Mouse (Mus musculus) liver, embryonic 15.5 days (tissue): Measurements from ENCODE around the gene Gpat3. TPM values are rescaled to one million over a fixed set of nuclear protein-coding genes. Genes with fewer than 3 reads are reported as not detected.

Source experiments
- ATAC-seq: fragments of 200-750 bp; cut with Nextera tagmentation; 2 replicates; pipeline ENCODE4 v1.8.0; 2017; ENCODE audit warnings: moderate number of reproducible peaks, mild to moderate bottlenecking, moderate library complexity; ENCODE audit not compliant: insufficient read depth
- H3K27ac ChIP-seq: fragments of 300-500 bp; sonication (generic); replicated peaks from 2 replicates; pipeline ENCODE4 v1.5.1; 2015; ENCODE audit warnings: mild to moderate bottlenecking, inconsistent platforms
- H3K27me3 ChIP-seq: fragments of 300-500 bp; sonication (generic); 2 replicates; pipeline ENCODE4 v1.6.1; 2015; ENCODE audit warnings: mild to moderate bottlenecking, inconsistent platforms
- H3K36me3 ChIP-seq: fragments of 300-500 bp; sonication (generic); replicated peaks from 2 replicates; pipeline ENCODE4 v1.6.1; 2015; ENCODE audit warnings: moderate library complexity, mild to moderate bottlenecking, inconsistent platforms
- H3K4me1 ChIP-seq: fragments of 300-500 bp; sonication (generic); replicated peaks from 2 replicates; pipeline ENCODE4 v1.6.1; 2015; ENCODE audit warnings: inconsistent platforms
- H3K4me2 ChIP-seq: fragments of 300-500 bp; sonication (generic); 2 replicates; pipeline ENCODE4 v1.6.1; 2015; ENCODE audit warnings: moderate library complexity, mild to moderate bottlenecking, inconsistent platforms
- H3K4me3 ChIP-seq: fragments of 300-500 bp; sonication (generic); replicated peaks from 2 replicates; pipeline ENCODE4 v1.5.1; 2015; ENCODE audit warnings: mild to moderate bottlenecking, inconsistent platforms
- H3K9ac ChIP-seq: fragments of 300-500 bp; sonication (generic); 2 replicates; pipeline ENCODE4 v1.6.1; 2015; ENCODE audit warnings: moderate library complexity, mild to moderate bottlenecking, inconsistent platforms
- H3K9me3 ChIP-seq: fragments of 300-500 bp; sonication (generic); replicated peaks from 2 replicates; pipeline ENCODE4 v1.6.1; 2016; ENCODE audit warnings: inconsistent platforms
- WGBS: fragments of 180-500 bp; shearing (Covaris S2); methylation state at CpG from one replicate; pipeline ENCODE4 v1.1.7; 2015; ENCODE audit warnings: mixed read lengths; ENCODE audit not compliant: insufficient replicate concordance; 5-methylcytosine and 5-hydroxymethylcytosine counted together
- polyA plus RNA-seq: library from polyadenylated mRNA; unstranded; fragments of >200 nt; fragmentation: Nextera tagmentation; extraction: Ambion mirVana; gene quantifications from 2 replicates; pipeline ENCODE4 v1.2.1, GENCODE M21; 2015

Gpat3 gene
- polyA plus RNA-seq, 1 experiment from 2014 or later, result 3.4 TPM

DNA sequence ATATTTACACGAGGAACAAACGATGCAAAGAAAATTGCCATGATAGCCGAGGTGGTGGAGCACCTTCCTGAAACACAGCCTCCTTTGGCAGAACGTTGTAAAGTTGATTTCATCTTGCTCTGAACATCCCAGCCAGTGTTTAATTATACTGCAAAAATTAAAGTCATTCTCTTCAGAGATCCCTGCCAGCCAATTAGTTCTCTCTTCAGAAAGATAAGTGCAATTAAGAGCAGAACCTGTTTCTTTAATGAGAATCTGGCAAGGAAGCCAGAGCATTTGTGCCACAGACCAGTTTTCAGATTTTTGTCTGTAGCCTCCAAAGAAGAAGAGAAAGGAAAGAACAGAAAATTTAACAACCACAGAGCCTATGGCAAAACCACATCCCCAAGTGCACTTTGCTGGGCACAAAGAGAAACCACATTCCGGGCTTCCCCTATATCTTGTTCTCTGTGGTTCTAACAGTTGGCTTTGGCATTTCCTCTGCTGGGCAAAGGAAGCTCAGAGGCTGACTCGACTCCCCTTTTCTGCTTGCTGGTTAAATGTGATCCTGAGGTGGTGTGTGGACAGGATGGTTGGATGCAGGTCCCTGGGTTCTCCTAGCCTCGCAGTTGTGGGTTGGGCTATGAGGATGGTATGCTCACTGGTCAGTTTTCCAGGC, 40.9 kb downstream of the Gpat3 start:
- no peaks in the 10 kb centered on the region for H3K36me3 ChIP-seq
- H3K27me3 ChIP-seq, result no peaks in the 10 kb centered on the region
- H3K9me3 ChIP-seq, result no peaks in the 10 kb centered on the region
- 35% methylated on average over 7 of the region's 7 CpGs for WGBS
- no peaks in the 10 kb centered on the region for H3K4me1 ChIP-seq
- no peak overlapping the region for H3K4me3 ChIP-seq
- H3K4me2 ChIP-seq, result no peak overlapping the region
- H3K27ac ChIP-seq, result no peak overlapping the region
- H3K9ac ChIP-seq, result no peak overlapping the region
- ATAC-seq, result no peak

DNA sequence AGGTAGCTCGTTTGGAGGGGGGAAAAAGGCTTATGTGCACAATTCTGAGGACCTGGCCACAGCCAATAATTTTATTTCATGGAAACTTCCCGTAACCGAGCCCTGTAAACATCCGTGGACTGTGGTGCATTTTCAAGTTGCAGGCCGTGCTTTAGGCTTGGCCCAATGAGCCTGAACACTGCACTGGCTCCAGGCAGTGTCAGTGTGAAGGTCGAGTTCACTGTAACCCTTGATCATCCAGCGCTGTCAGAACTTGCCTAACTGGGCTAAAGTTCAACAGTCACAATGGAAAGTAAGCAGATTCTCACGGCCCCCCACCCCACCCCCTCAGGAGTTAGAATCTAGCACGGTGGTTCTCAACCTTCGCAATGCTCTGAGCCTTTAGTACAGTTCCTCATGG, 50.7 kb downstream of the Gpat3 start:
- no peak overlapping the region for H3K4me2 ChIP-seq
- H3K9me3 ChIP-seq, result no peaks in the 10 kb centered on the region
- no peak overlapping the region for H3K27ac ChIP-seq
- no peaks in the 10 kb centered on the region for H3K4me1 ChIP-seq
- H3K27me3 ChIP-seq, result no peaks in the 10 kb centered on the region
- no peaks in the 10 kb centered on the region for H3K36me3 ChIP-seq
- no peak overlapping the region for H3K4me3 ChIP-seq
- H3K9ac ChIP-seq, result no peak overlapping the region
- WGBS, result 59% methylated on average over 10 of the region's 10 CpGs
- ATAC-seq, result peak; percentile 68

DNA sequence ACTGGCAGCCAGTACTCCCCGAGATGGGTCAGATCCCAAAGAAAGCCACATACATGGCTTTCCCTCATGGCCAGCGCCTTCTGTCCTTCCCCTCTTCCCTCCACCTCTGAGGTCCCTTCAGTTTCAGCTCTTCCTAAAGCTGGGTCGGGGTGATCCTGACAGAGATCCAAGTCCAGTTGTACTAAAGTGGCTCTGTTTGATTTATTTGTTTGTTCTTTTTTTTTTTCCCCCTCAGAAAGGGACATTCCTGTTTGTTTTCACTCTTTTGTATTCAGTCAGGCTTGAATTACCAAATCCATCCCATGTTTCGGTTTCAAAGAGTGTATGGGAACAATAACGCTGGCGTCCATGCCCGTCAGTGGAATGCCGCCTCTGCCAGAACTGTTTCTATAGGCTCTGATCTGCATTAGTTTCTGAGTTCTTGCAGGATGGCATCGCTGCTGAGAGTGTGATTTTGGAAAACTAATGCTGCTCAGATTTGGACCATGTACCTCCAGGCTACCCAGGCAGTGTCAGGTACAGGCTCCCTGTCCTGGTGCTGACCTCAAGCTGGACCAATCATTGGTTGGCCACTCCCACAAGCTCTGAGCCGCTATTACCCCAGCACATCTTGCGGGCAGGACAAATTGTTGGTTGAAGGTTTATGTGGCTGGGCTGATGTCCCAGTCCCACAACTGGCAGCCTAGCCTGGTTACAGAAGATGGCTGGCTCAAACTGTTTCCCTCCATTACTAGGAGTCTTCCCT, 54.4 kb downstream of the Gpat3 start:
- 0 out of 2 replicates have a peak overlapping the region, but pooled peaks have one; percentile 1 for H3K27ac ChIP-seq
- ATAC-seq, result peak; percentile 64

DNA sequence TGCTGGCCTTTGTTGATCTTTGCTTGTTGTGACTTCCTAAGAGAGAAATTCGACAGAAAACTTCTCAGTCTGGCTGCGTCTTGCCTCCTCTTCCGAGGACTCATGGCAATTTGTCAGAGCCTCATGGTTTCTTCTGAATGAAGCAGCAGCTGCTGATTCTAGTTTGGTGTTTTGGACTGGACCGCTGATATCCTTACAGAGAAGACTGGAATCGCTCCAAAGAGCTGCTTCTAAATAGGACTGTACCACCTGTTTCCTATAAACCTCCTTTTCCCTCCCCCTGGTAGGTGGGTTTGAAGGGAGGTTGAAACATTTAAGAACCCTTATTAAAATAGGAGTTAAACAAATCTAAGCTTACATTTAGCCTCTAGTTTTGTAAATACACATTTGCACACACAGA, 55.5 kb downstream of the Gpat3 start:
- Histone ChIP-seq H3K4me1 (no peaks in the 10 kb centered on the region), H3K9ac (no peak overlapping the region), H3K4me3 (no peak overlapping the region), H3K9me3 (no peaks in the 10 kb centered on the region), H3K36me3 (no peaks in the 10 kb centered on the region), H3K27me3 (no peaks in the 10 kb centered on the region), H3K27ac (no peak overlapping the region), H3K4me2 (no peak overlapping the region)
- no peak for ATAC-seq
- WGBS, result 63% methylated on average over 5 of the region's 5 CpGs

More for the DNA sequence above, 54.4 kb downstream of the Gpat3 start:
- no peaks in the 10 kb centered on the region for H3K4me1 ChIP-seq
- H3K4me2 ChIP-seq, result peak overlapping the region; percentile 4
- H3K27me3 ChIP-seq, result no peaks in the 10 kb centered on the region
- H3K4me3 ChIP-seq, result no peak overlapping the region
- no peaks in the 10 kb centered on the region for H3K36me3 ChIP-seq
- H3K9me3 ChIP-seq, result no peaks in the 10 kb centered on the region
- H3K9ac ChIP-seq, result no peak overlapping the region
- WGBS, result 62% methylated on average over 11 of the region's 11 CpGs

DNA sequence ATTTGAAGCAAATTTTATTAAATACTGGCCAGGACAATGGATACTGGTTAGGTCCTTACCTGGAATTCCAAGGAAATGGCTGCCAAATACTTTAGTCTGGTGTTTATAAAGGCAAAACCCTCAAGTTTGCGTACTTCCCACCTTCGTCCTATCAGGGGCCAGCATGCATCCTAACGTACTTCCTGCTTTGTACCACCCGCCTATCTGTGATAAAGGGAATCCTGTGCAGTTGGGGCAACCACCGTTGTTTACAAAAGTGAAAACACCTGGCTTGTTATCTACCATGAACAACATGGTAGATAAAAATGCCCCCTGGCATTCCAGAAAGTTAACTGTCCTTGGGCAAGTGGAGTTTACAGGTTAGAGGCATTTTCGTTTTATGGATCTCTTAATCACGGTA, 63.0 kb downstream of the Gpat3 start:
- Histone ChIP-seq H3K4me1 (no peaks in the 10 kb centered on the region), H3K27ac (no peak overlapping the region), H3K27me3 (no peaks in the 10 kb centered on the region), H3K36me3 (no peaks in the 10 kb centered on the region), H3K9ac (no peak overlapping the region), H3K9me3 (no peaks in the 10 kb centered on the region), H3K4me3 (no peak overlapping the region), H3K4me2 (no peak overlapping the region)
- 52% methylated on average over 7 of the region's 7 CpGs for WGBS
- ATAC-seq, result no peak

DNA sequence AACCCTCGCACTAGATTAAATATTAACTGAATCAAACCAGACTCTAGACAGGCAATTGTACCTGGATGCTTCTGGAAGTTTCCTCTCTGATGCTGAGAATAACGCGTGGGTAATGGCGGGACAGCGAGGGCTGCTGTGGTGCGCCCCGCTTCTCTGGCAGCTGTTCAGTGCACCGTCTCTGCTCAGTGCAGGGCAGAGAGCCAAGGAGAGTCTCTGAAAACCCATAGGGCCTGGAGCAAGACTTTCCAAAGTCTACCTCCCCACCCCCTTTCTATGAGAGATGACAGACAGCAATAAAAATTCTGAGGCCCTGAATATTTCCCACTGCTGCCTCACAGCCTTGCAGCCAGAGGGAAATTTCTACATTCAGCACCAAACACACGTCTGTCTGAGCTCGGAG, 63.4 kb downstream of the Gpat3 start:
- Histone ChIP-seq H3K4me2 (no peak overlapping the region), H3K36me3 (no peaks in the 10 kb centered on the region), H3K27ac (no peak overlapping the region), H3K9me3 (no peaks in the 10 kb centered on the region), H3K4me3 (no peak overlapping the region), H3K9ac (no peak overlapping the region), H3K4me1 (no peaks in the 10 kb centered on the region), H3K27me3 (no peaks in the 10 kb centered on the region)
- WGBS, result 76% methylated on average over 10 of the region's 10 CpGs
- no peak for ATAC-seq

DNA sequence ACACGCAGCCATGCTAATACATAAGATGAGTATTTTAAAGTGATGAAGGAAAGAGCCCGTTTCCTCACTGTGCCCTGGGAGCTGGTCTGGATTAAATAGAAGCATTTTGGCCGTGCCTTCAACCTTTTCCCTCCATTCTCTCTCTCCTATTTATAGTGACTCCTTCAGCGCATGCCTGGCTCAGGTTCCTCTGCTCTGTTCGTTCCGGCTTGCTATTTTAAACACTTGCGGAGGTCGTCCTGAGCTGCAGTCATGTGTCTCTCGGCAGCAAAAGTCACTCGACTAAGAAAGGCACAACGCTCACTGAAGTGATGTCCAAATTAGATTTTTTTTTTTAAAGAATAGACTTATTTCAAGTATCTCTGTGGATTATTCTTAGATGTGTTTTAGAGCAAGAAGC, 64.2 kb downstream of the Gpat3 start:
- Histone ChIP-seq H3K4me3 (no peak overlapping the region), H3K9ac (no peak overlapping the region), H3K27me3 (no peaks in the 10 kb centered on the region), H3K4me2 (no peak overlapping the region), H3K36me3 (no peaks in the 10 kb centered on the region), H3K9me3 (no peaks in the 10 kb centered on the region), H3K4me1 (no peaks in the 10 kb centered on the region), H3K27ac (no peak overlapping the region)
- 72% methylated on average over 11 of the region's 11 CpGs for WGBS
- no peak for ATAC-seq

DNA sequence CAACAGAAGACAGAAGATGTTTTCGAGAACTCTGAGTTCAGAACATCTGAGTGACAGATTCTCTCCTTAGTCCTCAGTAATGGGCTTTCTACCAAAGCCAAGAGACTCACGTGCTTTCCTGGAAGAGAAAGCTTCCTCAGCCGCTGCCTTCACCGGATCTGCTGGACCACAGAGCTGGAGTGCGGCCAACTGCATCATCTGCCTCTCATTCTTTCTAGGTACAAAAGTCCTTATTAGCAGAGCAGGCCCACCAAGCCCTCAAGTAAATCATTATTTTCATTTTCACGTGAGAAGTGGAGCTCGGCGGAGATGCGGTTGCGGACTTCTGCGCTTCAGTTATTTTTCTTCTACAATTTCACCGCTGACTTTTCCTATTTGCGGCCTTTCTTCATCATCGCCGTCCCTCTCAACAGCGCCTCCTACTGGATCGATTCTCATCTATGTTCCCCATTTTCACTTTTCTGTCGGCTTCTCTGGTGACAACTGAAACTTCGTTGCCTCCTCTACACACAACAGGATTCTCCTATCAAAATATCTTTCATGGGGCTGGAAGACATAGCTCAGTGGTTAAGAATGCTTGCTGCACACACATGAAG, 66.1 kb downstream of the Gpat3 start:
- no peak overlapping the region for H3K4me3 ChIP-seq
- H3K27me3 ChIP-seq, result no peaks in the 10 kb centered on the region
- WGBS, result 60% methylated on average over 19 of the region's 19 CpGs
- no peak overlapping the region for H3K4me2 ChIP-seq
- H3K36me3 ChIP-seq, result no peaks in the 10 kb centered on the region
- H3K9me3 ChIP-seq, result no peaks in the 10 kb centered on the region
- H3K9ac ChIP-seq, result no peak overlapping the region
- ATAC-seq, result no peak
- no peak overlapping the region for H3K27ac ChIP-seq
- no peaks in the 10 kb centered on the region for H3K4me1 ChIP-seq

DNA sequence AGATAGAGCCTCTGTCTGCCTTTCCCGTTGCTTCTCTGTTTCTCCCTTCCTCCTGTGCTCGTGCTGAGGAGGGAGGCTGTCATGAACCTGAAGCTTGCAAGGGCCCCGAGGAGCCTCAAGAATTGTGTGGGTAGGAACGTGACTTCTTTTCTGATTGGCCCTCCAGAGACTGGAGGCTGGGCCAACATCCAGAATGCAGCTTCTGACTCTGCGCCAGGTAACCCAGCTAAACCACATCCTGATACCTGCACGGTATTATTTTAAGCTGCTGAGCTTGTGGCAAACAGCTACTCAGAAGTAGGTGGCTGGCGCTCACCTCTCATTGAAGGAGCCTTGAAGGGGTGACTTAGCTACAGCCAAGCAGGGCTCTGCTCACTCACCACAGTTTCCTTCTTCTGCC, 66.9 kb downstream of the Gpat3 start:
- ATAC-seq, result no peak
- WGBS, result 62% methylated on average over 7 of the region's 7 CpGs
- Histone ChIP-seq H3K9ac (no peak overlapping the region), H3K9me3 (no peaks in the 10 kb centered on the region), H3K27me3 (no peaks in the 10 kb centered on the region), H3K4me2 (no peak overlapping the region), H3K36me3 (no peaks in the 10 kb centered on the region), H3K27ac (no peak overlapping the region), H3K4me1 (no peaks in the 10 kb centered on the region), H3K4me3 (no peak overlapping the region)

DNA sequence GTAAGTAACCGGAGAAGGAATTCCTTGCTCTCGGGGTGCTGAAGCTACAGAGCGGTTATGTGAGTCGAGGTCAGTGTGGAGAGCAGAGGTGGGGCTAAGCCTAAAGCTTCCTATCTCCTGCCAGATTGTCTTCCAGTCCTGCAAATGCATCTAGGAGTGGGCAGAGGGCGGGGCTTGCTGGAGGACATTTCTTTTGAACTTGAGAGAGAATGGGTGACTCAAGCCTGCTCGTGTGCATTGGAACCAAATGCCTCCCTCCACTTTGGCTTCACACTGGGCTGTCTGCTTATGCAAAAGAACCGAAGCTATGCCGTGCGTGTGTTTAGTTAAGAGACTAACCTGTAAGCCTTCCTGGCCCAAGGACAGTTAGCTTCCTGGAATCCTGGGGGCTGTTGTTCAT, 67.8 kb downstream of the Gpat3 start:
- H3K9ac ChIP-seq, result no peak overlapping the region
- no peaks in the 10 kb centered on the region for H3K4me1 ChIP-seq
- H3K9me3 ChIP-seq, result no peaks in the 10 kb centered on the region
- H3K4me3 ChIP-seq, result no peak overlapping the region
- no peaks in the 10 kb centered on the region for H3K27me3 ChIP-seq
- 52% methylated on average over 9 of the region's 9 CpGs for WGBS
- no peak overlapping the region for H3K4me2 ChIP-seq
- no peaks in the 10 kb centered on the region for H3K36me3 ChIP-seq
- no peak overlapping the region for H3K27ac ChIP-seq
- no peak for ATAC-seq

DNA sequence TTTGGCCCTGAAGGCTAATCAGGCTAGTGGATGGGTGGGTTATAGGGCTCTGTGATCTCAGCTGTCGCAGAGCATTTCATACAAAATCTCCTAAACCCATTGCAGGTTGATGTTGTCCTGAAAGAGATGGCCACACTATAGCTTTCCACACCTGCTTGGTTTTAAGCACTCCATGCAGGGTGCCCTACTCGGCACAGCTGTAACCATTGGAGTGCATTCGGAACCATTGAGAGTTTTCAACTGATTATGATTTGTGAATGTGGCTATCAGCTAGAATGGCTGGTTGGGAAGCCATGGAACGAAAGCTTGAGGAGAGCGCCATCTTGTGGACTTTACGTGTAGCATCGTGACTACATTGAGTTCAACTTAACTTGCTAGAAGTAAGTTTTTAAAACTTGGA, 69.5 kb downstream of the Gpat3 start:
- Histone ChIP-seq H3K27ac (no peak overlapping the region), H3K4me3 (no peak overlapping the region), H3K4me1 (no peaks in the 10 kb centered on the region), H3K9me3 (no peaks in the 10 kb centered on the region), H3K9ac (no peak overlapping the region), H3K4me2 (no peak overlapping the region), H3K27me3 (no peaks in the 10 kb centered on the region), H3K36me3 (no peaks in the 10 kb centered on the region)
- ATAC-seq, result no peak
- 14% methylated on average over 7 of the region's 7 CpGs for WGBS
